Mouse (Mus musculus) hindbrain, embryonic 15.5 days (tissue): ENCODE measurements around the gene Akap2. TPM values are rescaled to one million over a fixed set of nuclear protein-coding genes. Genes with fewer than 3 reads are reported as not detected.

Experiments used
- ATAC-seq: fragments of 200-750 bp; cut with Nextera tagmentation; 2 replicates; pipeline ENCODE4 v1.8.0; 2017; ENCODE audit warnings: low read depth, moderate number of reproducible peaks, moderate TSS enrichment; ENCODE audit not compliant: low FRiP score
- H3K27ac ChIP-seq: fragments of 300-500 bp; sonication (generic); replicated peaks from 2 replicates; pipeline ENCODE4 v1.5.1; 2015; ENCODE audit warnings: mild to moderate bottlenecking, inconsistent platforms
- H3K27me3 ChIP-seq: fragments of 300-500 bp; sonication (generic); 2 replicates; pipeline ENCODE4 v1.6.1; 2015; ENCODE audit warnings: control low read depth, inconsistent platforms
- H3K36me3 ChIP-seq: fragments of 300-500 bp; sonication (generic); 2 replicates; pipeline ENCODE4 v1.6.1; 2015; ENCODE audit warnings: control low read depth, inconsistent platforms
- H3K4me1 ChIP-seq: fragments of 300-500 bp; sonication (generic); replicated peaks from 2 replicates; pipeline ENCODE4 v1.6.1; 2015; ENCODE audit warnings: control low read depth, inconsistent platforms
- H3K4me2 ChIP-seq: fragments of 300-500 bp; sonication (generic); 2 replicates; pipeline ENCODE4 v1.6.1; 2015; ENCODE audit warnings: moderate library complexity, mild to moderate bottlenecking, inconsistent platforms
- H3K4me3 ChIP-seq: fragments of 300-500 bp; sonication (generic); 2 replicates; pipeline ENCODE4 v1.5.1; 2015; ENCODE audit warnings: mild to moderate bottlenecking, inconsistent platforms
- H3K9ac ChIP-seq: fragments of 300-500 bp; sonication (generic); 2 replicates; pipeline ENCODE4 v1.6.1; 2015; ENCODE audit warnings: inconsistent platforms
- H3K9me3 ChIP-seq: fragments of 300-500 bp; sonication (generic); 2 replicates; pipeline ENCODE4 v1.6.1; 2016; ENCODE audit warnings: control low read depth, inconsistent platforms
- WGBS: fragments of 180-500 bp; shearing (Covaris S2); methylation state at CpG from one replicate; pipeline ENCODE4 v1.1.7; 2015; 5-methylcytosine and 5-hydroxymethylcytosine counted together
- polyA plus RNA-seq: library from polyadenylated mRNA; unstranded; fragments of >200 nt; fragmentation: Nextera tagmentation; extraction: Ambion mirVana; gene quantifications from 2 replicates; pipeline ENCODE4 v1.2.1, GENCODE M21; 2015

Akap2 gene
- polyA plus RNA-seq, 1 experiment from 2014 or later: 11.4 TPM

DNA sequence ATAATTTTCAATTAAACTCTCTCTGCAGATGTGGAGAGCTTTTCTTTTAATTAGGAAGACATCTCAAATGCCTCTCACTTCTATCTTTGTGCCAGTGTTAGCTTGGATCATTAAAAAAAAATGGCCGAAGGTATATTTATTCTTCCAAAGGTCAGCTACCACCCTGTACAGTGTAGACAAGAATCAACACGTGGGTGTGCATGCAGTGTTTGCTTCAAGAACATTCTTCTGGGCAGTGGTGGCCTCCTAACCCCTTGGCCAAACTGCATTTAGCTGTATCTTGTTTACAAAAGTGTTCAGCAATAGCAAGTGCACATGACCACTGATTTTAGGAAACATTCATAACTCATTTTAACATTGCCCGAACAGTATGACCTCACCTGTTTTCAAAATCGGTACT is 92.0 kb downstream of the Akap2 start:
- Histone ChIP-seq H3K9me3 (no peaks in the 10 kb centered on the region), H3K4me1 (no peaks in the 10 kb centered on the region), H3K4me2 (no peak overlapping the region), H3K27ac (no peak overlapping the region), H3K36me3 (no peaks in the 10 kb centered on the region), H3K4me3 (no peak overlapping the region), H3K27me3 (no peaks in the 10 kb centered on the region), H3K9ac (no peak overlapping the region)
- ATAC-seq: no peak
- 89% methylated on average over 4 of the region's 4 CpGs for WGBS

DNA sequence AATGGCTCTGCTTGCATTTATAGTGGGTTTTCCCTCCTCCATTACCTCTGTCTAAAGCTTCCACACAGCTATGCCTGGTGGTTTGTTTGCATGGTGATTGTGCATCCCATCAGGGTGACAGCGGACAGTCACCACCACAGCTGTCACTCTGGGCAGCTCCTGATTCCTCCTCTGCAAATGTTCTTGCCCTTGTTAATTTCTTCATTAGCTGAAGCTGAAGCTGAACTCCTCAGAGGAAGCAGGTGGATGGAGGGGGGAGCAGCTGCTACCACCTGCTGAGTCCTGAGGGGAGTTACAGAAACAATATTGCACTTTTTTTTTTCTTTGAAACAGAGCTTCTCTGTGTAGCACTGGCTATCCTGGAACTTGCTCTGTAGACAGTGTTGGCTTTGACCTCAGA is 94.6 kb downstream of the Akap2 start:
- Histone ChIP-seq H3K4me1 (no peaks in the 10 kb centered on the region), H3K27me3 (no peaks in the 10 kb centered on the region), H3K4me2 (no peak overlapping the region), H3K36me3 (no peaks in the 10 kb centered on the region), H3K9me3 (no peaks in the 10 kb centered on the region), H3K4me3 (no peak overlapping the region), H3K27ac (no peak overlapping the region), H3K9ac (no peak overlapping the region)
- no peak for ATAC-seq
- 68% methylated on average over 1 of the region's 1 CpGs for WGBS

DNA sequence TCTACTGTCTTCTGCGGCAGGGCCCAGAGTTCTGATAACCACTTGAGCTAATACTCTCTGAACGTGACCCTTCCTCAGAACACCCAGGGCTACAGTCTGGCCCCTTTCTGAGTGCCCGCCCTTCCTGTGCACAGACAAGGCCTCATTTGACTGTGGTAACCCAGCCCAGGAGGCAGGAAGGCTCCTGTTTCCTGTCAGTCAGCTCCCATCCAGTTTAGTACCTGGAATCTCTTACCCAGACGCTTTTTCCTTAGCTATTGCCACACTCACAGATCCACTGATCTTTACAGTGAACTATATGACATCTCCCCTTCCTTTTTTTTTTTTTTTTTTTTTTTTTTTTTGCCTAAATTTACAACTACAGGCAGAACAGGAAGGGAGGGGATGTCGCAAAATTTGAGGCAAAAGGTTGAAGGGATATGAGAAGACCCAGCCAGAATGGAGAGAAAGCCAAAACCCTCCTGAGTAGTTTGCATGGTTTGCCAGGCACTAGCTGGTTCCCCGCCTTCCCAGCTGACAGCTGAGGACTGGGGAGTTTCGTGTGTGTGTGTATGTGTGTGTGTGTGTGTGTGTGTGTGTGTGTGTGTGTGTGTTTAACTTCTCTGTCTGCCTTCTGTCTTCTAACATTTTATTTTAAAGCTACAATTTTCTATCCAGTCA is 95.6 kb downstream of the Akap2 start:
- Histone ChIP-seq H3K4me3 (no peak overlapping the region), H3K9ac (no peak overlapping the region), H3K27ac (peak overlapping the region; percentile 42; the same call in 1 of the 2 replicates), H3K36me3 (no peaks in the 10 kb centered on the region), H3K4me2 (no peak overlapping the region), H3K27me3 (no peaks in the 10 kb centered on the region), H3K9me3 (no peaks in the 10 kb centered on the region), H3K4me1 (no peaks in the 10 kb centered on the region)
- 68% methylated on average over 7 of the region's 7 CpGs for WGBS
- no peak for ATAC-seq

DNA sequence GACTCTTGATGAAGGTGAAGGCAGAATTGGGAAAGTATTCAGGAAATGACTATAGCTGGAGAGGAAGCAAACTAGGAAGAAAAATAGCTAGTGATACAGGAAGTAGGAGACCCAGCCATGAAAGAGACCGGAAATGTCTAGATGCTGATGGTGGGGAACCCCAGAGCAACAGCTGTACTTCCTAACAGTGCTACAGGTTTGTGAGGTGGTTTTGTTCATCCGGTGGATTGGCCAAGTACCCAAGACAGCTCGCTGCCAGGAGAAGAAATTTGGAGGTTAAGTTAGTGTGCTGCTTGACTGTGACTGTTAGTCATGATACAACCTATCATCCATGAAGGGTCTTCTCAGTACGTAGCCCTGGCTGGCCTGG is 96.1 kb downstream of the Akap2 start:
- no peaks in the 10 kb centered on the region for H3K36me3 ChIP-seq
- ATAC-seq: no peak
- H3K4me1 ChIP-seq: no peaks in the 10 kb centered on the region
- WGBS: 86% methylated on average over 4 of the region's 4 CpGs
- no peak overlapping the region for H3K4me2 ChIP-seq
- H3K9me3 ChIP-seq: no peaks in the 10 kb centered on the region
- H3K27me3 ChIP-seq: no peaks in the 10 kb centered on the region
- H3K4me3 ChIP-seq: no peak overlapping the region
- no peak overlapping the region; the same call in 1 of the 2 replicates for H3K27ac ChIP-seq
- H3K9ac ChIP-seq: no peak overlapping the region

DNA sequence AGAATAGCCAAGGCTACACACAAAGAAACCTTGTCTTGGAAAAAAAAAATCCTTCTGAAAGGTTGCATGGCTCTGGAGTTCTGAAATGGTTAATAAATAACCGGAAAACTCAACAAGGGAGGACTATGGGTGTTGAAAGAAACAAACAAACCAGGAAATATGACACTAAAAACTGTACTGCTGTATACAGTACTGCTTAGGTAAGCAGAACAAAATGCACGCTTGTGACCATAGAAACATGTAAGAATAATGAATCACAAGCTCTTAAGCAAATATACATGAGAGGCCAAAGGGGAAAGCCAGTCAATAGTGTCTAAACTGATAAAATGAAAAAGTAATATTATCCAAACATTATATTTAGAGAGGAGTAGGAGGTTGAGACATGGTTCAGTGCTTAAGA is 97.9 kb downstream of the Akap2 start:
- ATAC-seq: no peak
- Histone ChIP-seq H3K4me2 (no peak overlapping the region), H3K4me1 (no peaks in the 10 kb centered on the region), H3K9ac (no peak overlapping the region), H3K4me3 (no peak overlapping the region), H3K27me3 (no peaks in the 10 kb centered on the region), H3K36me3 (no peaks in the 10 kb centered on the region), H3K9me3 (no peaks in the 10 kb centered on the region), H3K27ac (no peak overlapping the region)
- WGBS: 82% methylated on average over 2 of the region's 2 CpGs

DNA sequence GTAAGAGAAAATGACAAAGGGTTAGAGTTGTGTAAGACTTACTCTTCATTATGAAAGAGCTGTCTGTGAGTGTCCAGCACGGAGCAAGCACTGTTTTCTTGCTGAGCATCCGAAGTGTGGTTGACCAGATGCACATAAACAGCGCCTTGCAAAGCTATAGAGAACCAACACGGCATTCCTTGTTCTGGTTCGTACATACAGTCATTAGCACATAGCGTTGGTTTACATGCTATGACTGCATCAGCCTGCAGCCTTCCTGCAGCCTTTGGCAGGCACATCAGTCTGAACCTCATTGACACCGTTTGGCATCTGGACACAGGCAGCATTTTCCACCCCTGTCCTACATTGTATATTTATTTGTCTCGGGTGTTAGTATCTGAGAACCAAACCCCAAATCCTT is 98.7 kb downstream of the Akap2 start:
- Histone ChIP-seq H3K4me2 (no peak overlapping the region), H3K36me3 (no peaks in the 10 kb centered on the region), H3K27me3 (no peaks in the 10 kb centered on the region), H3K9me3 (no peaks in the 10 kb centered on the region), H3K27ac (no peak overlapping the region), H3K4me1 (no peaks in the 10 kb centered on the region; the same call in 1 of the 2 replicates), H3K4me3 (no peak overlapping the region), H3K9ac (no peak overlapping the region)
- 94% methylated on average over 8 of the region's 8 CpGs for WGBS
- no peak for ATAC-seq

DNA sequence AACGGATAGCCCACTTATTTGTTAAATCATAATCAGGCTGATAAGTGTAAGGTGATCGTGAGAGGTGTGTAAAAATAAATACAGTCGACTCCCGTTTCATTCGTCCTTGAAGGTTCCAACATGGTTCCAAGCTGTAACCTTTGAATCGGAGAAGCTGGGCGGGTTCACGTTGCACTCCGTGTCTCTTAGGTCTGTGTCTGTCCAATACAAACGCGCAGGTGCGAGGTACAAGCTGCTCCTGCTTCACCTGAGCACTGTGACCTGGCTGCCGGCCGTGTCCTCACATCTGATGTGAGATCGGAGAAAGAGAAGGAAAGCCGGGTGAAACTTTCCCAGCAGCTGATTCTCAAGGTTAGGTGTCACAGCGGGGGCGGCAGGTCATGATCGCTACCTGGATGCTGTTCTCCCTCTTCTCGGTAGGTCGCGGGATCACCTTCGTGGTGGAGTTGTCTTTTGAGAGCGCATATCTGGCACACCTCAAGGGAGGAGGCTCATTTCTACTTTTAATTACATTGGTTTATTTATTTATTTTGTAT is 103.5 kb downstream of the Akap2 start:
- H3K4me3 ChIP-seq: no peak overlapping the region
- no peak overlapping the region for H3K9ac ChIP-seq
- ATAC-seq: no peak
- H3K4me1 ChIP-seq: peaks cover 36% of the 10 kb centered on the region
- no peaks in the 10 kb centered on the region for H3K36me3 ChIP-seq
- H3K27ac ChIP-seq: no peak overlapping the region
- H3K27me3 ChIP-seq: no peaks in the 10 kb centered on the region
- WGBS: 89% methylated on average over 24 of the region's 24 CpGs
- H3K9me3 ChIP-seq: no peaks in the 10 kb centered on the region
- no peak overlapping the region for H3K4me2 ChIP-seq

DNA sequence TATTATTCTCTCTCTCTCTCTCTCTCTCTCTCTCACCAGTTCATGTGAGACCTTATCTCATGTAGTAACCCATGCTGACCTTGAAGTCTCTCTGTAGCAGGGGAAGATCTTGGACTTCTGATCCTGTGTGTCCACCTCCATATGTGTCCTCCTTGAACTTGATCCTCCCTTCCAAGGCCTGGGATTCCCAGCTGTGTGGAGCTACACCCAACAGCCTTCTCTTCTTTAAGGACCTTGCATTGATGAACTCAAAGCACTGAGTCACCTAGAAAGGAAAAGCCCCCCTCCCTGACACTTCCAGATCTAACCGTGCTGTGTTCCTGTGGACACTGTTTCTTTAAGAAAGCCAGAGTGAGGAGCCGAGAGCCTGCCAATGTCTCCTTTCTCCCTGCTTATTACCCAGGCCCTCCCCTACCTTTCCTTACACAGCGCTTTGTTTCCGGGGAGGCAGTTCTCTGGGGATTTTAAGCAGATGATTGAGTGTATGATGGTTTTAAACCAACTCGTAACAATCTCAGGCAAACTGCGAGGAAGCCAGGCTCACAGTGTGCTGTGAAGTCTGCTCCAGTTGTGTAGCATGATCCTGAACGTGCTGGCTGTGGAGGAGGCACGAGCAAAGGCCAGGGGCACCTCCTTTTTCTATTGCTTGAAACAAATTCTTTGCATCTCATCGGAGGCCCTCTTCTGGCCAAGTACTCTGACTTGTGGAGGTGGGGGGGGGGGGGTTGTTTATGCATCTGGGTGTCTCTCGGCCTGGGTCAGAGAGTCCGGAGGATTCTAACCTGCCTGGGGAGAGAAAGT is 104.3 kb downstream of the Akap2 start:
- no peaks in the 10 kb centered on the region for H3K9me3 ChIP-seq
- H3K4me1 ChIP-seq: peaks cover 36% of the 10 kb centered on the region
- H3K4me3 ChIP-seq: peak overlapping the region; percentile 9
- 4% methylated on average over 11 of the region's 11 CpGs for WGBS
- no peaks in the 10 kb centered on the region for H3K36me3 ChIP-seq
- peak overlapping the region; percentile 49 for H3K27ac ChIP-seq
- peak overlapping the region; percentile 41 for H3K4me2 ChIP-seq
- H3K9ac ChIP-seq: no peak overlapping the region
- peak; percentile 77 for ATAC-seq
- H3K27me3 ChIP-seq: no peaks in the 10 kb centered on the region

DNA sequence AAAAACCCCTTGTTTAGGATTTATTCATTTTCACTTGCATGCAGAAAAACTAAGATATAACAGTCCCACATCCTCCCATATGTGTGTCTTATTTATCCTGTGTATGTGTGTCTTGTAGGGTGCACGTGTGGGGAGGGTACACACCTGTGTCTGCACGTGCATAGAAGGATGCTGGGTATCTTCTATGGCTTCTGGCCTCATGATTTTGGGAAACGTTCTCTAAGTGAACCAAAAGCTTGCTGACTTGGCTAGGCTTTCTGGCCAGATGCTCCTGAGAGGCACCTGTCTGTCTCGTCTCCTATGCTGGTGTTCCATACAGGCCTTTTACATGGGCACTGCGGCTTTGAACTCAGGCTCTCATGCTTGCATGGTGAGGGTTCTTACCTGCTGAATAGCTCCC is 105.2 kb downstream of the Akap2 start:
- 85% methylated on average over 5 of the region's 5 CpGs for WGBS
- ATAC-seq: no peak
- Histone ChIP-seq H3K27ac (no peak overlapping the region; the same call in 1 of the 2 replicates), H3K27me3 (no peaks in the 10 kb centered on the region), H3K9me3 (no peaks in the 10 kb centered on the region), H3K4me3 (no peak overlapping the region), H3K36me3 (no peaks in the 10 kb centered on the region), H3K4me1 (peaks cover 36% of the 10 kb centered on the region), H3K9ac (no peak overlapping the region), H3K4me2 (no peak overlapping the region)

DNA sequence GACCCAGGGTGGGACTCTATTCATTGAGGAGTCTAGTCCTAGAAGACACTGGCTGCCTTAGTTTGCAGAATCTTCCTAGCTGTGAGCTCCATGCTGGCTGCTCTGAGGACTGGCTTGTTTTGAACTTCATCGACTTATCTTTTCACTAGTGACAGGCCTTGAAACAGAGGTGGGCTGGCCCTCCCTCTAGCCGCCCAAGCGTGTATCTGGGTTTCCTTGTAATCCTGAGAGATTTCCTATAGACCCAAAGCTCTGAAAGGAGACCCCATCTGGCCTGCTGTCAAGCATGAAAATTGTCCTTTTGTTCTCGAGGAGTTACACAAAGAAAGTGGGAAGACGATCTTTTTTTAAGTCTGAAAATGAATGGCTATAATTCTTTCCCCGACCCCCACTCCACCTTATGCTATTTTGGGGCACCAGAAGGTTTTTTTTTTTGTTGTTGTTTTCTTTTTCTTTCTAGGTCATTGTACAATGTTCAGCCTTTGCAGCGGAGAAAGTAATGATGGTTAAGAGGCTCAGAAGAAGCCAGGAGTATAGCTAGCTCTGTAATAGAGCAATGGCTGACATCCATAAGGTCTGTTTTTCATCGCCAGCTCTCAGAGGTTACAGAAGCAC is 107.3 kb downstream of the Akap2 start:
- no peaks in the 10 kb centered on the region for H3K36me3 ChIP-seq
- no peak overlapping the region for H3K27ac ChIP-seq
- WGBS: 12% methylated on average over 8 of the region's 8 CpGs
- H3K4me2 ChIP-seq: no peak overlapping the region
- no peak overlapping the region for H3K9ac ChIP-seq
- peaks cover 36% of the 10 kb centered on the region for H3K4me1 ChIP-seq
- ATAC-seq: no peak
- no peaks in the 10 kb centered on the region for H3K9me3 ChIP-seq
- H3K27me3 ChIP-seq: no peaks in the 10 kb centered on the region
- H3K4me3 ChIP-seq: no peak overlapping the region

DNA sequence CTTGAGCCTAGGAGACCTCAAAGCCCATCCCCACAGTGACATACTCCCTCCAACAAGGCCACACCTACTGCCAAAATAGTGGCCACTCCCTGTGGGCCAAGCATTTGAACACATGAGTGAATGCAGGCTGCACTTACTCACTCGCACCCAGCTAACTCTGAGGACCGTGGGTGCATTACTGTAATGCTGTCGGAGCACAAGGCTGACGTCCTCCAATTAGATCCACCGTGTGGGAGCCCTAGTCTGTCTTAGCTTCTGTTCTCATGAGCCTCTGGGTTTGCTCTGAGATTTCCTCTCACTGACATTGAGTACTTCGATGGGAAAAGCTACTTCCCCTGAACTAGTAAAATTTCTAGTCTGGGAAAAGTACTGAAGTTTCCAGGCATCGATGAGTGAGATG is 108.8 kb downstream of the Akap2 start:
- no peaks in the 10 kb centered on the region for H3K27me3 ChIP-seq
- peaks cover 39% of the 10 kb centered on the region for H3K4me1 ChIP-seq
- H3K9ac ChIP-seq: no peak overlapping the region
- WGBS: 88% methylated on average over 7 of the region's 7 CpGs
- H3K4me2 ChIP-seq: no peak overlapping the region
- ATAC-seq: no peak
- no peaks in the 10 kb centered on the region for H3K36me3 ChIP-seq
- H3K4me3 ChIP-seq: no peak overlapping the region
- H3K9me3 ChIP-seq: no peaks in the 10 kb centered on the region
- no peak overlapping the region for H3K27ac ChIP-seq

DNA sequence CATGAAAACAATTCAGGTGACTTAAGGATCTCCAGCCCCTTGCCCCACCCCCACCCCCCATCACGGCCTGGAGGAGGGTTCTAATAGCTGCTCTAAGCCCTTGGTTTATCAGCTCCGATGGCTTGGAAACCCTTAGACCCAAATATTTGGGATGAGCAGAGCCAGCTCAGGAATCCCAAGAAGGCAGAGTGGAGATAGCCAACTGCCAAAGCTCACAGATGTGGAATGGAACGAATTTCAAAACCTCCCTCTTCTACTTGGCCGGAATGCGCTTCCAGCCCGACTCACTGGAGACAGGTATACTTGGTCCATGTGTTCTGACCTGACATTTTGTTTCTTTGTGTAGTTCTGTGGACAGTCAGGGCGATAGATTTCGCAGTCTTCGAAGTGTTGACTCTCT is 111.7 kb downstream of the Akap2 start:
- H3K9me3 ChIP-seq: no peaks in the 10 kb centered on the region
- H3K4me1 ChIP-seq: peaks cover 28% of the 10 kb centered on the region
- H3K36me3 ChIP-seq: no peaks in the 10 kb centered on the region
- H3K9ac ChIP-seq: no peak overlapping the region
- 79% methylated on average over 9 of the region's 9 CpGs for WGBS
- ATAC-seq: no peak
- H3K4me2 ChIP-seq: no peak overlapping the region
- no peak overlapping the region for H3K4me3 ChIP-seq
- H3K27me3 ChIP-seq: no peaks in the 10 kb centered on the region
- H3K27ac ChIP-seq: no peak overlapping the region
